Mouse (Mus musculus) liver, adult 2 months (tissue): ENCODE measurements around the gene Tead1.

ENCODE experiments used
- CTCF ChIP-seq: fragments of 200-500 bp; IDR thresholded peaks from 2 replicates; pipeline ENCODE4 v1.5.1; 2011; ENCODE audit warnings: low read depth, low read length, control low read depth
- POLR2A ChIP-seq: fragments of 200-500 bp; IDR thresholded peaks from 2 replicates; pipeline ENCODE4 v1.6.1; 2011; ENCODE audit warnings: low read length, control low read depth; ENCODE audit not compliant: insufficient read depth; ENCODE audit errors: extremely low read depth

DNA sequence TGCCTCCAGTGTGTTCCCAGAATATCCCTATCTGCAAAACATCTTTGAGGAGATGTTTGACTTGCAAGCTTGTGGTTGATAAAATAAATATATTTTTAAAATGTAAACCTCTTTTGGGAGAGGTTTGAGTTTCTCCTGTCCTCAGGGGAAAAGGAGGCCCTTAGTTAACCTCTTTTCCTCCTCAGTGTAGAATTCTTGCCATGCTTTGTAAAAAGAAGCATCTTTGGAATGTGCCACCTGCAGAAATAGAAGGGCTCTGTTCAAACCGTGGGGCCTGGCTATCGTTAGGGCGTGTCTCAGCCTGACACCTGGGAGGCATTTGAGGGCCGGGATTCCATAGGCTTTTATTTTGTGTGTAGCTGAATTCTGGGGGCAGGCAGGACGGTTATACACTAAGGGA, 51.1 kb downstream of the Tead1 start:
- no peak for TF ChIP-seq CTCF
- no peak for TF ChIP-seq POLR2A
